Mouse (Mus musculus) olfactory bulb, adult 2 months (tissue): ENCODE measurements around the gene Tmem108. TPM values are rescaled to one million over a fixed set of nuclear protein-coding genes. Genes with fewer than 3 reads are reported as not detected.

ENCODE experiments used
- H3K27ac ChIP-seq: fragments of 200-500 bp; 2 replicates; pipeline ENCODE4 v1.5.1; 2012; ENCODE audit warnings: low read depth, low read length; ENCODE audit not compliant: insufficient read depth
- H3K4me1 ChIP-seq: fragments of 200-500 bp; 2 replicates; pipeline ENCODE4 v1.6.1; 2012; ENCODE audit warnings: low read length; ENCODE audit not compliant: control insufficient read depth, insufficient read depth
- H3K4me3 ChIP-seq: fragments of 200-500 bp; 2 replicates; pipeline ENCODE4 v1.5.1; 2012; ENCODE audit warnings: mild to moderate bottlenecking, low read depth, low read length, moderate library complexity; ENCODE audit not compliant: insufficient read depth
- CTCF ChIP-seq: fragments of 200-500 bp; IDR thresholded peaks from 2 replicates; pipeline ENCODE4 v1.5.1; 2012; ENCODE audit warnings: low read depth, mild to moderate bottlenecking, low read length, moderate library complexity; ENCODE audit not compliant: insufficient read depth
- POLR2A ChIP-seq: fragments of 200-500 bp; IDR thresholded peaks from 2 replicates; pipeline ENCODE4 v1.6.1; 2012; ENCODE audit warnings: mild to moderate bottlenecking, low read depth, low read length, moderate library complexity; ENCODE audit not compliant: insufficient read depth
- WGBS: fragments of 180-500 bp; shearing (Covaris S2); methylation state at CpG from one replicate; pipeline ENCODE4 v1.1.7; 2018; 5-methylcytosine and 5-hydroxymethylcytosine counted together
- polyA plus RNA-seq: library from polyadenylated mRNA; stranded (reverse); fragments of >200 nt; gene quantifications from 2 replicates; pipeline ENCODE4 v1.2.4, GENCODE M21; 2012; ENCODE audit warnings: low replicate concordance; ENCODE audit not compliant: missing spikeins, insufficient read depth, insufficient read length

Tmem108 gene
- polyA plus RNA-seq, 1 experiment: not detected

DNA sequence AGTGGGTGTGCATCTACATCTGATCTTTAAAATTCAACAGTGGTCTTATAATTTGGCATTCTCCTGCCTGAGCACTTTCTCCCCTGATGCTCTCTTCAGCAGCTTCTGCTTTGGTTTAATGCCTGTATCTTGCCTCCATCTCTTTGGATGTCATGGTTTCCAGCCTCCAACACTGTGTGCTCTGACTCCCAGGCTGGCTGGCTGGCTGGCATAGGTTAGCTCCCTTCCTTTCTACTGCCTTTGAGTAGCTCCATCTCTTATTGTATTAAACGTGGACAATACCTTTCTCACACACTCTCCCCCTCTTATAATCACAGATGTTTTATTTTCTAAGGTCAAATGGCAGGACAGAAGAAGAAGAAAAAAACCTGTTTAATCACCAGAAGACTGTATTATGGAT is 296.3 kb downstream of the Tmem108 start:
- no peak overlapping the region for H3K27ac ChIP-seq

DNA sequence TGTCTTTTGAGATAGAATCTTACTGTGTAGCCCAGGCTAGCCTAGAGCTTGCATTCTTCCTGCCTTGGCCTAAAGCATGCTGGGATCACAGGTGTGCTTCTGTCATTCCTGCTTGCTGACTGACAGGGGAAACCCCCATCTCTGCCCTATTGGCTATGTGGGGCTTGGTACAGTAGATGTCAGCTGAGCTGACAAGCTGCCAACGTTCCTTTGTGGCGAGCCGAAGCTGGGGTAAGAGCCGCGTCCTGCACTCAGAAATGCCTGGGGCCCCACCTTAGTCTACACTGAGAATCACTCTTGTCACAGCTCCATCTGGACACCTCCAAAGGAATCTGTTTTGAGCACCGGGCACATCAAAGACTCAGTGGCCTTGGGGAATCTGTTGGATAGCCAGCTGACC is 297.8 kb downstream of the Tmem108 start:
- 68% methylated on average over 6 of the region's 6 CpGs for WGBS
- no peak for TF ChIP-seq POLR2A
- Histone ChIP-seq H3K27ac (no peak overlapping the region), H3K4me1 (peaks cover 15% of the 10 kb centered on the region), H3K4me3 (no peak overlapping the region)

More for the DNA sequence above, 296.3 kb downstream of the Tmem108 start:
- H3K4me1 ChIP-seq: peaks cover 21% of the 10 kb centered on the region
- WGBS: 29% methylated on average over 1 of the region's 1 CpGs
- no peak for TF ChIP-seq CTCF
- no peak for TF ChIP-seq POLR2A
- no peak overlapping the region for H3K4me3 ChIP-seq

- peaks cover 5% of the 10 kb centered on the region; the same call in 1 of the 2 replicates for H3K4me1 ChIP-seq
- 66% methylated on average over 2 of the region's 2 CpGs for WGBS
- H3K4me3 ChIP-seq: no peak overlapping the region
- TF ChIP-seq CTCF: no peak
- TF ChIP-seq POLR2A: no peak
- no peak overlapping the region for H3K27ac ChIP-seq
Observed at GRCm38 (mm10) chr9:103459839-103460238, 301.8 kb downstream of the Tmem108 start.

DNA sequence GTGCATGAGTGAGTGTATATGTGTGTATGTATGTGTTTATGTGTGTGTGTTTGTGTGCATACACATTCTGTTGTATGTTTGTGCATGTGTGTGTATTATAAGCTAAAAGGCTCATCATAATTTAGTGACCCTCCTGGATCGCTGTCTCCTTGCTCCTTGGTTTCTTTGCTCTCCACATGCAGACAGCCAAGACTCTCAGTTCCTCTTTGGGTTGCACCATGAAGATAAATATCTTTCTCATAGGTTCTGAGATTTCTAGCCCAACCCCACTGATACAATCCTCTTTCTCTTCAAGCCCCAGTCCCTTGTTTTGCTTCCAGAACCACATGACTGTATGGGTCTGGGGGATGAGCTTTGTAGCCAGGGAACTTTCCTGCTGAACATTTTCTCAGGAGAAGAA is 302.3 kb downstream of the Tmem108 start:
- Histone ChIP-seq H3K4me1 (peaks cover 5% of the 10 kb centered on the region; the same call in 1 of the 2 replicates), H3K27ac (no peak overlapping the region), H3K4me3 (no peak overlapping the region)
- WGBS: 91% methylated on average over 1 of the region's 1 CpGs
- TF ChIP-seq POLR2A: no peak
- no peak for TF ChIP-seq CTCF

GRCm38 (mm10) chr9:103449651-103450050 is 312.0 kb downstream of the Tmem108 start:
- TF ChIP-seq POLR2A: no peak
- TF ChIP-seq CTCF: no peak
- H3K27ac ChIP-seq: no peak overlapping the region
- H3K4me1 ChIP-seq: no peaks in the 10 kb centered on the region
- 78% methylated on average over 6 of the region's 6 CpGs for WGBS
- H3K4me3 ChIP-seq: no peak overlapping the region

DNA sequence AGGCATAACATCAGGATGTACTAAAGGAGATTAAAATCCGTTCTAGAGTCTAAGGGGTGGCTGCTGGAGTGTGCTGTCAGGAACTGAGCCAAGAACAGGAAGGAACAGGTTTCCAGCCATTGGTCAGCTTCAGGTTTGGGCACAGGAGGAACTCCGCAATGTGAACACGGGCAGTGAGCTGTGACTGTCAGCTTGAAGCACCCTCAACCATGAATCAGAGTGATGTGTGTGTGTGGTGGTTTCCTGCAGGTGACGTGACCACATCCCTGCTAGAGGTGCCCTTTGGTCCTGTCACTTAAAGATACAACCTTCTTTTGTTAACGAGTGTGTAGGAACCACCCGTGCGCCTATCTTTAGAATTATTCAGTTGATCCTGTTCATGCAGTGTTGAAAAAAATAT is 312.5 kb downstream of the Tmem108 start:
- no peak for TF ChIP-seq CTCF
- Histone ChIP-seq H3K4me3 (no peak overlapping the region), H3K27ac (no peak overlapping the region), H3K4me1 (no peaks in the 10 kb centered on the region)
- WGBS: 84% methylated on average over 7 of the region's 7 CpGs

DNA sequence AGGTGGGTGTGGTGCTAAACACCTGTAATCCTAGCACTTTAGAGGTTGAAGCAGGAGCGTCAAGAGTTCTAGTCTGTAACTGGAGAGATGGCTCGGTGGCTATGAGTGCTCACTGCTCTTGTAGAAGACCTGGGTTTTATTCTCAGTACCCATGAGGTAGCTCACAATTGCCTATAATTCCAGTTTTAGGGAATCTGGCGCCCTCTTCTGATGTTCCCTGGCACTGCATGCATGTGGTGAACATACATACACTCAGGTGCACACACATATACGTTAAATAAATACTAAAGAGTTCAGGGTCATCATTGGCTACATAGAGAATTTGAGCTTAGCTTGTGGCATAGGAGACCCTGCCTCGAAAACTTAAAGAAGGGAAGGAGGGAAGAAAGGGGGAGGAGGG is 317.0 kb downstream of the Tmem108 start:
- Histone ChIP-seq H3K4me1 (peaks cover 6% of the 10 kb centered on the region), H3K4me3 (no peak overlapping the region), H3K27ac (no peak overlapping the region)
- WGBS: 93% methylated on average over 5 of the region's 5 CpGs
- TF ChIP-seq POLR2A: no peak
- no peak for TF ChIP-seq CTCF

- no peak overlapping the region for H3K4me3 ChIP-seq
- no peak for TF ChIP-seq POLR2A
- 59% methylated on average over 7 of the region's 7 CpGs for WGBS
- H3K27ac ChIP-seq: no peak overlapping the region
- H3K4me1 ChIP-seq: peaks cover 6% of the 10 kb centered on the region
Observed at GRCm38 (mm10) chr9:103443824-103444185, 317.8 kb downstream of the Tmem108 start.

GRCm38 (mm10) chr9:103443121-103443823 is 318.4 kb downstream of the Tmem108 start:
- Histone ChIP-seq H3K4me3 (no peak overlapping the region), H3K27ac (no peak overlapping the region), H3K4me1 (peaks cover 6% of the 10 kb centered on the region)
- WGBS: 39% methylated on average over 13 of the region's 13 CpGs
- TF ChIP-seq POLR2A (no peak), CTCF (no peak)

GRCm38 (mm10) chr9:103440597-103440996 is 321.0 kb downstream of the Tmem108 start:
- H3K4me3 ChIP-seq: no peak overlapping the region
- peaks cover 17% of the 10 kb centered on the region for H3K4me1 ChIP-seq
- no peak overlapping the region for H3K27ac ChIP-seq
- no peak for TF ChIP-seq POLR2A
- no peak for TF ChIP-seq CTCF
- WGBS: 70% methylated on average over 3 of the region's 3 CpGs
